Mouse (Mus musculus): ENCODE measurements at regions not wholly inside any gene's neighbourhood (a gene's known extent, or its start where the extent isn't known, plus 50 kb on each side); places are given as distances from the start of the nearest gene placed in this dataset.

GRCm38 (mm10) chr15:59138393-59139107 lies 249.5 kb downstream of the Gm49356 start:
- DNase-seq = no peak

GRCm38 (mm10) chr15:59141621-59142020 lies 252.5 kb downstream of the Gm49356 start:
- no peak for DNase-seq

GRCm38 (mm10) chr15:59142481-59142880 lies 253.4 kb downstream of the Gm49356 start:
- DNase-seq = no peak

DNA sequence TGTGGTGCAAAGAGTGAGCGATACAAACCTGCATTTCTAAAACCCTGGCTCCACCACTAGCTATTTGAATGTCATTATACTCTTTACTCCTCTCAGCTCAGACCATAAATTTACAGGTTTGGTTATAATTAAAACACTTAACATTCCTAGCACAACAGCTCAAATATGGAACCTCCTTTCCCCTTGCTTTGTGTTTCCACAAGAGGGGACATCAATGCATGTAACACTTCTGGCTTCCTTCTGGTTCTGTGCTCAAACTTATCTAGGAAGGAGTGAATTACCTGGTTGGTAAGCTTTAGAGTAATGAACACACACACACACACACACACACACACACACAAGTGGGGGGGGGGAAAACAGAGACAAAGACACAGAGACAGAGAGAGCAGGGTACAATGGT lies 254.8 kb downstream of the Gm49356 start:
- no peak for DNase-seq

- DNase-seq = no peak
Observed at GRCm38 (mm10) chr15:59145679-59146078, 256.6 kb downstream of the Gm49356 start.

DNA sequence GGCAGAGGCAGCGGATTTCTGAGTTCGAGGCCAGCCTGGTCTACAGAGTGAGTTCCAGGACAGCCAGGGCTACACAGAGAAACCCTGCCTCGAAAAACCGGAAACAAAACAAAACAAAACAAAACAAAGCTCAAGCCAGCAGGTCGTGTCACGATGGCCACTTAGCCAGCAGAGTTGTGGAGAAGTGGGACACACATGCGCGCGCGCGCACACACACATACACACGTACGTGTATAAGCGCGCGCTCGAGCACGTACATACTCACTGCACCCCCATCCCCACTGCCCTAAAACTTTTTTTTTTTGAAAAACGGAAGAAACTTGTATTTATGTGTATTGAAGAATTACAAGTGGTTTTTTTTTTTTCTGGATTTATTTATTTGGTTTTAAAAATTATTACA lies 257.0 kb downstream of the Gm49356 start:
- DNase-seq = no peak

- no peak for DNase-seq
Observed at GRCm38 (mm10) chr15:59146586-59147085, 257.5 kb downstream of the Gm49356 start.

GRCm38 (mm10) chr15:59148531-59148930 lies 259.4 kb downstream of the Gm49356 start:
- DNase-seq = no peak

DNA sequence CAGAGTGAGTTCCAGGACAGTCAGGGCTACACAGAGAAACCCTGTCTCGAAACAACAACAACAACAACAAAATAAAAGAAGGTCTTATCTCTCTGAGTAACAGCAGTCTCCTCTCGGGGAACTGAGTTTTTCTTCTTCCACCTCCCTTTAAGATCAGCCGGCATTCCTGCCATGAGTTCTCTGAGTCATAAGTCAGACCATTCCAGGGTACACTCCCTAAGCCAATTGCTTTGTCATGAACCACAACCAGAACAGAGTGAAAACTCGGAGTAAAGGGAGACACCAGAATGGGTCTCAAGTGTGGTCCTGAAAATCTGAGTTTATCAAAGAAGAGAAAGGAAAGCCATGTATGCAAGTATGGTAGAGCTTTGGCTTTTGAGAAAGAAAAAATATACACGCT lies 262.4 kb downstream of the Gm49356 start:
- no peak for DNase-seq

- DNase-seq = no peak
Observed at GRCm38 (mm10) chr15:59152786-59153388, 263.8 kb downstream of the Gm49356 start.

DNA sequence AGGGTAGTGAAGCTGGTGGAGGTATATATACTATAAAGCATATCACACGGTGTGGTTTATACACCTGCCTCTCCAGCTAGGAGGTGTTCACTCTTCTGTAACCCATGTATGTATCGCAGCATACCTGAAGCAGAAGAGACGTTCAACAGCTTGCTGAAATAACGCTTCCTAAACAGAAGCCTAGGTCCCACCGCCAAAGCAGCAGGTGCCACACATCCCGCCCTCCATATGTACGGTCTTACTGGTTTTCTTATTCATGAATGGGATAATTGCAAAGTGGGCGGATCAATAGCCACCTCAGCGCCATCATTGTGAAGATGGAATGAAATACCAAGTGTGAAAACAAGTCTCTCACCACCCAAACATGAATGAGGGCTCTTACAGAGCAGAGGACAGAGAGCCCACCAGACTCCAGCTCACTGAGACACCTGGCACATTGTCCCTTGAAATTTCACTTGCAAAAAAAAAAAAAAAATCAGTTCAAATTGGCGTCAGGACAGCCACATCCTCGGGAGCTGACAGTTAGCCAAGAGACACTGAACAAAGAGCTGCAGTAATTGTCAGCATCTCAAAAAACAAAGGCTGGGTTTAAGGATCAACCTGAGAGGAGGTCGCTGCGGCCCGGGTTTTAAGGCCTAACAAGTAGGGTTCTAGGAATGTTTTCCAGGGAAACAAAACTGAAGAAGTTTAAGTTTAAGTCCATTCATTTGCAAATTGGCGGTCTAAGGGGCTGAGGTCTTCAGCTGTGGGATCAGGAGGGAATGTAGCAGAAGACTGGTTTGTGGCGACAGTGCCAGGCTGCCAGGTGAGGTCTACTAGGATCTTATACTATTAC lies 264.5 kb downstream of the Gm49356 start:
- no peak for DNase-seq

GRCm38 (mm10) chr15:59154407-59155288 lies 265.6 kb downstream of the Gm49356 start:
- DNase-seq = no peak

GRCm38 (mm10) chr15:59155289-59155623 lies 266.2 kb downstream of the Gm49356 start:
- DNase-seq = no peak

DNA sequence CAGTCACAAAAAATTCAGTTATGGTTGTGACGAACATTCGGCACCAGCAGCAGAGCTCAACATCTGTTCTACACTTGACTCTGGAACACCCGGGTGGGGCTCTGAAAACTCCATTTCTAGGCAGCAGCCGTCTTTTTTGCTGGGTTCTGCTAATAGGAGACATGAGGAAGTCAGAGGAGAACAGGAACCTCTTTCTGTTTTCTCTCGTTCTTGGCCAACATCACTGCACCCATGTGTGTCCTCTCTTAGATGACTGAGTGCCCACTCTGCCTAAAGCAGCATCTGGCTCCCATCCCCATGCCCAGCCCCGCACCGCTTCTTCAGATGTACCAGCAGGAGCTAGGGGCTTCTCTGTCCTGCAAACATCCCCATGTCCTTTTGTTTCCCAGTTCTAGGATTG lies 267.2 kb downstream of the Gm49356 start:
- no peak for DNase-seq

DNA sequence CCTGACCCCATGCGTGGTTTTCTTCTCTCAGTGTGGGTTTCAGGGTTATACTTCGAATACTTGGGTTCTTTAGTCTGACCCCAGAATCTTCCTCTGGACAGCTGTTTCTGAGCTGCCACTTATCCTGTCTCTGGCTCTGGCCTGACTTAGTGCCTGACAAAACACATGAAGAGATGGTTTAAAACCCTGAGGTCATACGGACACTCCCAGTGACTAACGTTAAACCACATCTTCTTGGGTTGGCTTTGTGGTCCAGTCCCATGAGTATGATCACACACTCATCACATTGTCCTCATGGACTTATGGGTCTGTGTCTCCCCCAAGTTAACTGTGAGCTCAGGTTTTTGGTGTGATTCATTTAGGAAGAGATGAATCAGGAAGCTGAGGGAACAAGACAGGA lies 269.7 kb downstream of the Gm49356 start:
- no peak for DNase-seq

DNA sequence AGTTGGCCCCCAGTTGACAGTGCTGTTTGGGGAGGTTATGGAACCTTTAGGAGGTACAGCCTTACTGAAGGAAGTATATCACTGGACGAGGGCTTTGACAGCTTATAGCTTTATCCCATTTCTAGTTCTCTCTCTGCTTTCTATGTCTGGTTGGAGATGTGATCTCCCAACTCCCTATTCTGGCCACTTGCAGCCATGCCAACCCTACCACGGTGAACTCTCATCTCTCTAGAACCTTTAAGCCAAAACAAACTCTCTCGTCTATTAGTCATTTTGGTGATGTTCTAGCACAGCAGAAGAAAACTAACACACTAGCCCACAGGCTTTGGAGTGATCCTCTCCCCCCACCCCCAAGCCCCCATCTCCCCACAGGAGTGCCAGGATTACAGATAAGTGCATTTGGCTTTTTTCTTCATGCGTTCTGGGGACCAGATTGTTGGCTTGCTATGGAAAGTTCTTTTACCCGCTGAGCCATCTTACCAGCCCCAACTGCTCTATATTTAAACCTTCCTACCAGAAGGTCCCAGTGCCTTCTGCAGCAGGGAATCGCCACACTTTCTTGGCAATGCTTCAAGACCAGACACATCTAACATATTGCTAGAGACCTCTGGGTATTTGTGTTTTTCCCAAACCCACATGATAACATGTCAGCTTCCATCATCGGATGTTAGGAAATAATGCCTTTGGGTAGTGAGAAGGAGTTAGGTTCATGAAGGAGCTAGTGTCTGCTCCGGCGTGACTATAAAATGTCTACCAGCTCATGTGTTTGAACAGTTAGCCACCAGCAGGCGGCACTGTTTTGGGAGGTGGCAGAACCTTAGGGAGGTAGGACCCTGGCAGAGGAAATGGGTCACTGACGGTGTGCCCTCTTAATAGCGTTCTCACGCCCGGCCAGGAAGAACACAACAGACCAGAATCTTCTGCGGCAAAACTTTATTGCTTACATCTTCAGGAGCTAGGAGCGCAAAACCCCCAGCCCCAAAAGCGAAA lies 272.1 kb downstream of the Gm49356 start:
- no peak for DNase-seq

GRCm38 (mm10) chr15:59167937-59168659 lies 279.0 kb downstream of the Gm49356 start:
- no peak for DNase-seq

DNA sequence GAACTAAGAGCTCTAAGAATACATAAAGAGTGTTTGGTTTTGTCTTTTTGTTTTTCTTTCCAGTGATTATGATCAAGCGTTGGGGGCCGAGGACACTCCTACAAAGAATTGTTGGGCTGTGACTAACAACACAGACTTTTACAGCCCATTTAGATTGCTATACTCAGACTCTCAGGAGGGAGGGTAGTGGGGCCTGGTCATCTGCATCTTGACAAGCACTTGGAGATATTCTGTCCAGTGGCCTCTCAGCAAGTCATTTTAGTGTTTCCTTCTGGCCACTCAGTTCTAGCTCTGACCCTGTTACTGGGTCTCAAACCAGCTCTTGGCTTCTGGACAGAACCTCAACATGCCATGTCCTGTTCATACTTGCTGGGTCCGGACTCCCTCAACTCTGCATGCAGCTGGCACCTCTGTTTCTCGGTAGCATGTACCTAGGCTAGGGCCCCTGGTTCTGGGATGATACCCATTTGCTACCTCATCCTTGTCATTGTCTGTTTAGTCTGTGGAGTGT lies 279.6 kb downstream of the Gm49356 start:
- no peak for DNase-seq

DNA sequence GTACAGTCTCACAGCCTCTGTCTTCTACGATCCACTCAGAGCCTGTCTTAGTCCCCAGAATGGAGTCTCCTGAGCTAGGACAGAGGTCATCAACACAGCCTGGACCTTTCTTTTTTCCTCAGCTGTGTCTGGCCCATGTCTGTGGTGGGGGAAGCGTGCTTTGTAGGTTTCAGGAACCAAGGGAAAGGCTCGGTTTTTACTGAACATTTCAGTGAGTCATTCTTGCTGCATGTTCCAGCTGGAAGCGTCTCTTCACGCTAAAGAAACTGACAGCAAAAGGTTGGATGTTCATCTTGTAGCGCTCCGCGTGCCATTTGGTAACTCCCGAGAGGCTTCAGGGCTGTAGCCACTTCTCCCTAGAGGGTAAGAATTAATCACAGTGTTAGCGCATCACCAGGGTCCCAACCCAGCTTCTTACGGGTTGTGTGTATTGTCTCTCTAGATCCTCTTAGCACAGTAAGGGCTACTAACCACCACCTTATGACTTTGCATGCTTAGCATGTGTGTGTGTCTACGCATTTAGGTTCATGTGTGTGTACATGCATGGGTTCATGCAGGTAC lies 280.2 kb downstream of the Gm49356 start:
- peak in 1 of 2 experiments; percentile 22 for DNase-seq

- DNase-seq = no peak
Observed at GRCm38 (mm10) chr15:59169831-59170230, 280.7 kb downstream of the Gm49356 start.

All from B cell, adult 2 months (primary cell).